Mouse (Mus musculus) neural tube, embryonic 11.5 days (tissue): ENCODE results near the gene Onecut1. TPM values are rescaled to one million over a fixed set of nuclear protein-coding genes. Genes with fewer than 3 reads are reported as not detected.

Experiments
- ATAC-seq: fragments of 200-750 bp; cut with Nextera tagmentation; 2 replicates; pipeline ENCODE4 v1.8.0; 2017; ENCODE audit warnings: moderate number of reproducible peaks, mild to moderate bottlenecking, moderate TSS enrichment, moderate library complexity; ENCODE audit not compliant: insufficient read depth, low FRiP score, low TSS enrichment
- DNase-seq: peaks from one replicate; pipeline ENCODE4 v3.0.0-alpha.2; 2015; ENCODE audit warnings: low spot score
- H3K27ac ChIP-seq: fragments of 300-500 bp; sonication (generic); 2 replicates; pipeline ENCODE4 v1.5.1; 2014; ENCODE audit warnings: low read depth, mild to moderate bottlenecking, low read length
- H3K27me3 ChIP-seq: fragments of 300-500 bp; sonication (generic); 2 replicates; pipeline ENCODE4 v1.6.1; 2014; ENCODE audit warnings: mild to moderate bottlenecking, low read length, mixed read lengths; ENCODE audit not compliant: control insufficient read depth, insufficient read depth
- H3K36me3 ChIP-seq: fragments of 300-500 bp; sonication (generic); 2 replicates; pipeline ENCODE4 v1.6.1; 2014; ENCODE audit warnings: mild to moderate bottlenecking, low read length, moderate library complexity, mixed read lengths; ENCODE audit not compliant: control insufficient read depth, insufficient read depth
- H3K4me1 ChIP-seq: fragments of 300-500 bp; sonication (generic); 2 replicates; pipeline ENCODE4 v1.6.1; 2014; ENCODE audit warnings: low read length, mixed read lengths; ENCODE audit not compliant: control insufficient read depth, insufficient read depth
- H3K4me2 ChIP-seq: fragments of 300-500 bp; sonication (generic); 2 replicates; pipeline ENCODE4 v1.6.1; 2014; ENCODE audit warnings: low read depth, mild to moderate bottlenecking, moderate library complexity
- H3K4me3 ChIP-seq: fragments of 300-500 bp; sonication (generic); 2 replicates; pipeline ENCODE4 v1.5.1; 2014; ENCODE audit warnings: low read depth, low read length
- H3K9ac ChIP-seq: fragments of 300-500 bp; sonication (generic); 2 replicates; pipeline ENCODE4 v1.6.1; 2014; ENCODE audit warnings: mild to moderate bottlenecking, low read length
- H3K9me3 ChIP-seq: fragments of 300-500 bp; sonication (generic); 2 replicates; pipeline ENCODE4 v1.6.1; 2016; ENCODE audit warnings: low read length; ENCODE audit not compliant: control insufficient read depth
- WGBS: fragments of 180-500 bp; shearing (Covaris S2); extraction: QIAGEN DNeasy Blood & Tissue Kit; methylation state at CpG from one replicate; pipeline ENCODE4 v1.1.7; 2014; 5-methylcytosine and 5-hydroxymethylcytosine counted together
- polyA plus RNA-seq: library from polyadenylated mRNA; unstranded; fragments of >200 nt; fragmentation: Nextera tagmentation; extraction: Ambion mirVana; gene quantifications from 2 replicates; pipeline ENCODE4 v1.2.1, GENCODE M21; 2014

Gene Onecut1
- polyA plus RNA-seq, 1 experiment from 2014 or later: 8.6 TPM

- Histone ChIP-seq H3K27me3 (no peaks in the 10 kb centered on the region), H3K9me3 (no peaks in the 10 kb centered on the region), H3K4me1 (no peaks in the 10 kb centered on the region), H3K27ac (no peak overlapping the region), H3K4me3 (no peak overlapping the region), H3K4me2 (no peak overlapping the region), H3K36me3 (no peaks in the 10 kb centered on the region), H3K9ac (no peak overlapping the region)
- 89% methylated on average over 7 of the region's 7 CpGs for WGBS
- no peak for DNase-seq
- ATAC-seq: no peak
These were observed 35.0 kb downstream of the Onecut1 start for GRCm38 (mm10) chr9:74896742-74897141.

- H3K9me3 ChIP-seq: no peaks in the 10 kb centered on the region
- H3K27ac ChIP-seq: no peak overlapping the region
- H3K4me1 ChIP-seq: no peaks in the 10 kb centered on the region
- WGBS: 89% methylated on average over 4 of the region's 4 CpGs
- H3K9ac ChIP-seq: no peak overlapping the region
- no peaks in the 10 kb centered on the region for H3K27me3 ChIP-seq
- no peak overlapping the region for H3K4me3 ChIP-seq
- no peaks in the 10 kb centered on the region for H3K36me3 ChIP-seq
- DNase-seq: no peak
- H3K4me2 ChIP-seq: no peak overlapping the region
- ATAC-seq: no peak
These were observed 35.8 kb downstream of the Onecut1 start for GRCm38 (mm10) chr9:74897375-74897982.

- ATAC-seq (no peak), DNase-seq (no peak)
- Histone ChIP-seq H3K4me3 (no peak overlapping the region), H3K4me2 (no peak overlapping the region), H3K9me3 (no peaks in the 10 kb centered on the region), H3K9ac (no peak overlapping the region), H3K27ac (no peak overlapping the region), H3K36me3 (no peaks in the 10 kb centered on the region), H3K4me1 (no peaks in the 10 kb centered on the region), H3K27me3 (no peaks in the 10 kb centered on the region)
- 89% methylated on average over 2 of the region's 2 CpGs for WGBS
These were observed 38.4 kb downstream of the Onecut1 start for GRCm38 (mm10) chr9:74900141-74900540.

GRCm38 (mm10) chr9:74904866-74905508 is 43.3 kb downstream of the Onecut1 start:
- ATAC-seq (peak; percentile 60; the same call in 1 of the 2 replicates), DNase-seq (peak; percentile 47)
- 8% methylated on average over 7 of the region's 7 CpGs for WGBS

GRCm38 (mm10) chr9:74906951-74907350 is 45.2 kb downstream of the Onecut1 start:
- H3K9ac ChIP-seq: no peak overlapping the region
- DNase-seq (no peak), ATAC-seq (no peak)
- no peak overlapping the region for H3K27ac ChIP-seq
- H3K36me3 ChIP-seq: no peaks in the 10 kb centered on the region
- no peak overlapping the region for H3K4me2 ChIP-seq
- H3K4me1 ChIP-seq: no peaks in the 10 kb centered on the region
- 61% methylated on average over 4 of the region's 4 CpGs for WGBS
- no peak overlapping the region for H3K4me3 ChIP-seq
- no peaks in the 10 kb centered on the region for H3K9me3 ChIP-seq
- no peaks in the 10 kb centered on the region for H3K27me3 ChIP-seq

More at GRCm38 (mm10) chr9:74904866-74905508, 43.3 kb downstream of the Onecut1 start:
- Histone ChIP-seq H3K9ac (no peak overlapping the region), H3K27ac (no peak overlapping the region), H3K9me3 (no peaks in the 10 kb centered on the region), H3K4me1 (no peaks in the 10 kb centered on the region), H3K4me2 (no peak overlapping the region), H3K4me3 (no peak overlapping the region), H3K36me3 (no peaks in the 10 kb centered on the region), H3K27me3 (no peaks in the 10 kb centered on the region)

GRCm38 (mm10) chr9:74909245-74909644 is 47.5 kb downstream of the Onecut1 start:
- H3K27ac ChIP-seq: no peak overlapping the region
- DNase-seq (no peak), ATAC-seq (no peak)
- no peak overlapping the region for H3K4me3 ChIP-seq
- H3K4me1 ChIP-seq: no peaks in the 10 kb centered on the region
- H3K27me3 ChIP-seq: no peaks in the 10 kb centered on the region
- no peak overlapping the region for H3K9ac ChIP-seq
- no peak overlapping the region for H3K4me2 ChIP-seq
- H3K9me3 ChIP-seq: no peaks in the 10 kb centered on the region
- WGBS: 82% methylated on average over 15 of the region's 15 CpGs
- H3K36me3 ChIP-seq: no peaks in the 10 kb centered on the region

GRCm38 (mm10) chr9:74910226-74910759 is 48.6 kb downstream of the Onecut1 start:
- Histone ChIP-seq H3K27ac (no peak overlapping the region), H3K36me3 (no peaks in the 10 kb centered on the region), H3K27me3 (no peaks in the 10 kb centered on the region), H3K4me1 (no peaks in the 10 kb centered on the region), H3K4me2 (no peak overlapping the region), H3K9ac (no peak overlapping the region), H3K4me3 (no peak overlapping the region), H3K9me3 (no peaks in the 10 kb centered on the region)
- ATAC-seq: no peak
- 82% methylated on average over 6 of the region's 6 CpGs for WGBS
- no peak for DNase-seq

- DNase-seq (no peak), ATAC-seq (no peak)
- H3K9me3 ChIP-seq: no peaks in the 10 kb centered on the region
- H3K4me2 ChIP-seq: no peak overlapping the region
- H3K27ac ChIP-seq: no peak overlapping the region
- no peaks in the 10 kb centered on the region for H3K36me3 ChIP-seq
- no peaks in the 10 kb centered on the region for H3K27me3 ChIP-seq
- H3K9ac ChIP-seq: no peak overlapping the region
- no peak overlapping the region for H3K4me3 ChIP-seq
- H3K4me1 ChIP-seq: no peaks in the 10 kb centered on the region
- WGBS: 88% methylated on average over 4 of the region's 4 CpGs
These were observed 49.7 kb downstream of the Onecut1 start for GRCm38 (mm10) chr9:74911430-74911829.

- no peaks in the 10 kb centered on the region for H3K4me1 ChIP-seq
- H3K4me3 ChIP-seq: no peak overlapping the region
- H3K9me3 ChIP-seq: no peaks in the 10 kb centered on the region
- H3K27ac ChIP-seq: no peak overlapping the region
- ATAC-seq (no peak), DNase-seq (no peak)
- no peaks in the 10 kb centered on the region for H3K27me3 ChIP-seq
- H3K9ac ChIP-seq: no peak overlapping the region
- H3K4me2 ChIP-seq: no peak overlapping the region
- no peaks in the 10 kb centered on the region for H3K36me3 ChIP-seq
- 43% methylated on average over 2 of the region's 2 CpGs for WGBS
These were observed 50.2 kb downstream of the Onecut1 start for GRCm38 (mm10) chr9:74911919-74912318.
